Mouse (Mus musculus): Measurements from ENCODE around the gene Tnnt2.

Tnnt2 gene

GRCm38 (mm10) chr1:135855344-135855687 is 19.2 kb downstream of the Tnnt2 start:
- no peak for DNase-seq (ENCODE audit: low read depth, low spot score)

GRCm38 (mm10) chr1:135856070-135856469 is 19.9 kb downstream of the Tnnt2 start:
- no peak for DNase-seq (ENCODE audit: low read depth, low spot score)

GRCm38 (mm10) chr1:135857137-135857775 is 21.1 kb downstream of the Tnnt2 start:
- DNase-seq (ENCODE audit: low read depth, low spot score) = no peak

- DNase-seq (ENCODE audit: low read depth, low spot score) = no peak
Measured at GRCm38 (mm10) chr1:135858533-135858932, 22.4 kb downstream of the Tnnt2 start.

GRCm38 (mm10) chr1:135861091-135861490 is 24.9 kb downstream of the Tnnt2 start:
- no peak for DNase-seq (ENCODE audit: low read depth, low spot score)

GRCm38 (mm10) chr1:135861980-135862552 is 25.9 kb downstream of the Tnnt2 start:
- no peak for DNase-seq (ENCODE audit: low read depth, low spot score)

- no peak for DNase-seq (ENCODE audit: low read depth, low spot score)
Measured at GRCm38 (mm10) chr1:135862561-135862960, 26.4 kb downstream of the Tnnt2 start.

GRCm38 (mm10) chr1:135863786-135864335 is 27.7 kb downstream of the Tnnt2 start:
- DNase-seq (ENCODE audit: low read depth, low spot score) = no peak

GRCm38 (mm10) chr1:135864830-135865229 is 28.7 kb downstream of the Tnnt2 start:
- no peak for DNase-seq (ENCODE audit: low read depth, low spot score)

GRCm38 (mm10) chr1:135865518-135866194 is 29.5 kb downstream of the Tnnt2 start:
- DNase-seq (ENCODE audit: low read depth, low spot score) = peak; percentile 58

- DNase-seq (ENCODE audit: low read depth, low spot score) = no peak
Measured at GRCm38 (mm10) chr1:135868570-135868969, 32.4 kb downstream of the Tnnt2 start.

- no peak for DNase-seq (ENCODE audit: low read depth, low spot score)
Measured at GRCm38 (mm10) chr1:135872991-135873390, 36.8 kb downstream of the Tnnt2 start.

- DNase-seq (ENCODE audit: low read depth, low spot score) = no peak
Measured at GRCm38 (mm10) chr1:135877248-135877647, 41.1 kb downstream of the Tnnt2 start.

GRCm38 (mm10) chr1:135882385-135883109 is 46.4 kb downstream of the Tnnt2 start:
- DNase-seq (ENCODE audit: low read depth, low spot score) = peak; percentile 59

- no peak for DNase-seq (ENCODE audit: low read depth, low spot score)
Measured at GRCm38 (mm10) chr1:135889461-135890185, 53.5 kb downstream of the Tnnt2 start.

- DNase-seq (ENCODE audit: low read depth, low spot score) = no peak
Measured at GRCm38 (mm10) chr1:135891424-135892216, 55.5 kb downstream of the Tnnt2 start.

GRCm38 (mm10) chr1:135892233-135892632 is 56.1 kb downstream of the Tnnt2 start:
- no peak for DNase-seq (ENCODE audit: low read depth, low spot score)

- DNase-seq (ENCODE audit: low read depth, low spot score) = no peak
Measured at GRCm38 (mm10) chr1:135892764-135893163, 56.6 kb downstream of the Tnnt2 start.

- DNase-seq (ENCODE audit: low read depth, low spot score) = no peak
Measured at GRCm38 (mm10) chr1:135893377-135893776, 57.2 kb downstream of the Tnnt2 start.

GRCm38 (mm10) chr1:135895367-135895766 is 59.2 kb downstream of the Tnnt2 start:
- DNase-seq (ENCODE audit: low read depth, low spot score) = no peak

GRCm38 (mm10) chr1:135899295-135899694 is 63.1 kb downstream of the Tnnt2 start:
- DNase-seq (ENCODE audit: low read depth, low spot score) = no peak

All from A20 (cell line).